Mouse (Mus musculus) ES-Bruce4 (cell line): ENCODE data around the gene Tgfb1.

Experiments
- CTCF ChIP-seq: IDR thresholded peaks from one replicate; pipeline ENCODE4 v1.8.1; 2011; ENCODE audit warnings: low read depth, low read length
- EP300 ChIP-seq: IDR thresholded peaks from 2 replicates; pipeline ENCODE4 v1.6.1; 2011; ENCODE audit warnings: low read depth, low read length; ENCODE audit not compliant: insufficient read depth
- POLR2A ChIP-seq: IDR thresholded peaks from one replicate; pipeline ENCODE4 v1.8.1; 2011; ENCODE audit warnings: low read length; ENCODE audit not compliant: insufficient read depth

- TF ChIP-seq POLR2A = no peak
- no peak for TF ChIP-seq EP300
- no peak for TF ChIP-seq CTCF
Observed at GRCm38 (mm10) chr7:25671686-25672085, 15.1 kb upstream of the Tgfb1 start.
